Mouse (Mus musculus): ENCODE measurements around the gene Phactr3. TPM values are rescaled to one million over a fixed set of nuclear protein-coding genes. Genes with fewer than 3 reads are reported as not detected.

The Phactr3 gene
- polyA plus RNA-seq, 1 experiment: 0.32 TPM

DNA sequence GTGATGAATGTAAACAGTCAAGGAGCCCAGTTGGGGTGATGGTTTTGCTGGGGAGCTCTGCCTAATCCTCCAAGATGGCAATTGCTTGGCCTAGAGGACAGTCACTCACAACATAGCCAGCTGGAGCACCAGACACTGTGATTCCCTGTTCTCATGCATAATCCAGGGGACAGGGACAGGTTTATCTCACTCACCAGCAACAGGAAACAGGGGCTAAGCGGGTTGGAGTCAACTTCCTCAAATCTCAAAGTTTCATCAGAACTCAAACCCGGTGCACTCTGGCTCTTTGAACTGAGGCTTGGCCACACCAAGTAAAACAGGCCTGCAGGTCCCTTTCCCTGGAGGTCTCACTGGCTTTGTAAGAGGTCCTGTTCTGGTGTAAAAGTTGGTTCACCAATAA is 119.7 kb downstream of the Phactr3 start:
- DNase-seq: no peak
- Histone ChIP-seq H3K36me3 (ENCODE audit: control insufficient read depth, insufficient read depth, low read length) (no peaks in the 10 kb centered on the region), H3K4me1 (replicated peaks; ENCODE audit: control insufficient read depth, insufficient read depth, low read length) (no peaks in the 10 kb centered on the region), H3K27me3 (ENCODE audit: control insufficient read depth, insufficient read depth, low read length) (no peaks in the 10 kb centered on the region), H3K4me3 (ENCODE audit: control insufficient read depth, insufficient read depth, low read length) (no peak overlapping the region), H3K27ac (ENCODE audit: control insufficient read depth, insufficient read depth, low read length) (no peak overlapping the region)
- TF ChIP-seq CTCF (IDR thresholded peaks at IDR 0.05; ENCODE audit: borderline replicate concordance, control insufficient read depth, extremely low read depth, insufficient read depth, low read length, poor library complexity) (no peak), POLR2A (IDR thresholded peaks at IDR 0.05; ENCODE audit: control insufficient read depth, extremely low read depth, insufficient read depth, low read length, poor library complexity) (no peak)
- 7% methylated on average over 2 of the region's 2 CpGs for WGBS

DNA sequence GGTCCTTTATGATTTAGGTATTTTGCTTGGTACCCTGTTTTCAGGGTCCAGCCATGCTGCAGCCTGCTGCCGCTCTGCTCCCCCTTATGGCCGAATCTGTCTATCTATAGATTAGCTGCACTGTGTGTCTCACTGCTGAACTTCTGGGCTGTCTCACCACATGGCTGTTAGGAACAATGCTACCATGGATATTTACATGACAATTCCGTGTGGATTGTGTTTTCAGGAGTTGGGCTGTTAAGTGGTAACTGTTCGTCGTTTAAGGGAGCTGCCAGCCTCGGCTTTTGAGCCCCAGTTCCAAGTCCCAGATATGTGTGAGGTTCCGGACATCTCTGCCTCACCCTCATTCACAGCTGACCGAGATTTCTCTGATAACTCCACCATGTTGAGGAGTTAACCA is 122.1 kb downstream of the Phactr3 start:
- H3K27ac ChIP-seq (ENCODE audit: control insufficient read depth, insufficient read depth, low read length): no peak overlapping the region
- H3K4me1 ChIP-seq (replicated peaks; ENCODE audit: control insufficient read depth, insufficient read depth, low read length): no peaks in the 10 kb centered on the region
- H3K36me3 ChIP-seq (ENCODE audit: control insufficient read depth, insufficient read depth, low read length): no peaks in the 10 kb centered on the region
- TF ChIP-seq CTCF (IDR thresholded peaks at IDR 0.05; ENCODE audit: borderline replicate concordance, control insufficient read depth, extremely low read depth, insufficient read depth, low read length, poor library complexity) (no peak), POLR2A (IDR thresholded peaks at IDR 0.05; ENCODE audit: control insufficient read depth, extremely low read depth, insufficient read depth, low read length, poor library complexity) (no peak)
- H3K4me3 ChIP-seq (ENCODE audit: control insufficient read depth, insufficient read depth, low read length): no peak overlapping the region
- no peak for DNase-seq
- H3K27me3 ChIP-seq (ENCODE audit: control insufficient read depth, insufficient read depth, low read length): no peaks in the 10 kb centered on the region
- WGBS: 92% methylated on average over 8 of the region's 8 CpGs

DNA sequence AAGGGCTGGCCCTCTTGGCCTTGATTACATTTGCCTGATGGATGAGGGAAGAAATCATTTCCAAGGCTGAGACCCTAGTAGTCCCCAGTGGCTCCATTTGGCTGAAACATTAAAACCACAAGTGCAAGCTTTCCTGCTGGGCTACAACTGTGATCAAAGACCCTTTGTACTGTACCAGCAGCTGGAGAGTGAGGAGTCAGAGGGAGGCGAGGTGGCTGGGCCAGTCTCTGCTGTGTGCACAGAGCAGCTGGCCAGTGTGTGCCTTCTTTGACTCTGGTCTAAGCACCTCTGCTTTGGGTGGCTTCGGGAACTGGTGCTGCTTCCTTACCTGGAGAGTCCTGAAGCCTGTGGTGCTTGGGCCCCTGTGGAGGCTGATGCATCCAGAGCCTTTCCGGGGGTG is 122.6 kb downstream of the Phactr3 start:
- no peak overlapping the region for H3K4me3 ChIP-seq (ENCODE audit: control insufficient read depth, insufficient read depth, low read length)
- WGBS: 89% methylated on average over 3 of the region's 3 CpGs
- H3K27me3 ChIP-seq (ENCODE audit: control insufficient read depth, insufficient read depth, low read length): no peaks in the 10 kb centered on the region
- H3K4me1 ChIP-seq (replicated peaks; ENCODE audit: control insufficient read depth, insufficient read depth, low read length): no peaks in the 10 kb centered on the region
- no peak overlapping the region for H3K27ac ChIP-seq (ENCODE audit: control insufficient read depth, insufficient read depth, low read length)
- TF ChIP-seq POLR2A (IDR thresholded peaks at IDR 0.05; ENCODE audit: control insufficient read depth, extremely low read depth, insufficient read depth, low read length, poor library complexity) (no peak), CTCF (IDR thresholded peaks at IDR 0.05; ENCODE audit: borderline replicate concordance, control insufficient read depth, extremely low read depth, insufficient read depth, low read length, poor library complexity) (no peak)
- DNase-seq: no peak
- H3K36me3 ChIP-seq (ENCODE audit: control insufficient read depth, insufficient read depth, low read length): no peaks in the 10 kb centered on the region

DNA sequence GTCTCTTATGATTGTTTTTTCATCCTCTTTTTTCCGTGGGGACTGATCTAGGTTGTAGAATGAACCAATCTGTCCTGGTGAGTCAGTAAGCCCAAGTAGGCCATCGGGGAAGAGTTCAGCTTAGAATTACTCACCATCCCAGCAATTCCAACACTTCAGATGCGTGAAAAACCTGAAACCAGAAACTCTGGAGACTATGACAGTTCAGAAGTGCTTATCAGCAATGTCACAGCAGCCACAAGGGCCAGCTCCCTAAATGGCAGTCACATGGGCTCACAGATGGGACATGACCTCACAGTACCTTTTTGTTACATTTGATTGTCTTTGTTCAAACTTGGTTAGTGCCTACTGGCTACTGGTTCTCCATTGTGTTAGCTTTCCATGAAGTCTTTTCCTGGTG is 124.2 kb downstream of the Phactr3 start:
- 79% methylated on average over 3 of the region's 3 CpGs for WGBS
- no peaks in the 10 kb centered on the region for H3K27me3 ChIP-seq (ENCODE audit: control insufficient read depth, insufficient read depth, low read length)
- H3K27ac ChIP-seq (ENCODE audit: control insufficient read depth, insufficient read depth, low read length): no peak overlapping the region
- DNase-seq: no peak
- TF ChIP-seq CTCF (IDR thresholded peaks at IDR 0.05; ENCODE audit: borderline replicate concordance, control insufficient read depth, extremely low read depth, insufficient read depth, low read length, poor library complexity) (no peak), POLR2A (IDR thresholded peaks at IDR 0.05; ENCODE audit: control insufficient read depth, extremely low read depth, insufficient read depth, low read length, poor library complexity) (no peak)
- H3K4me1 ChIP-seq (replicated peaks; ENCODE audit: control insufficient read depth, insufficient read depth, low read length): no peaks in the 10 kb centered on the region
- no peak overlapping the region for H3K4me3 ChIP-seq (ENCODE audit: control insufficient read depth, insufficient read depth, low read length)
- no peaks in the 10 kb centered on the region for H3K36me3 ChIP-seq (ENCODE audit: control insufficient read depth, insufficient read depth, low read length)

DNA sequence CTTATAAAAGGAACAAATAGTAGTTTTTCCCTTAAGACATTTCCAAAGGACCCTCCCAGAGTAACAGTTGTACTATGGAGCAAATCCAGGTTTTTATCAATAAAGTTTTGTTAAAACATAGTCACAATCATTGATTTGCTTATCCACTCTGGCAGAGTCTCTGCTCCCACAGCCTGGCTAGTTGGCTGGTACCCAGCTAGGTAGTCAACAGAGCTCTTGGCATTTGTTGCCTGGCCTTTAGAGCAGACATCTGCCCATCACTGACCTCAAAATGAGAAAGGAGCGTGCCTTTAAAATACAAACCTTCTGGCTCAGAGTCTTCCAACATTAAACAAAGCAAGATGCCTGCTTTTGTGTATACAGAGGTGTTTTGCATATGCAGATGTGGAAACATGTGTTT is 126.1 kb downstream of the Phactr3 start:
- H3K4me1 ChIP-seq (replicated peaks; ENCODE audit: control insufficient read depth, insufficient read depth, low read length): no peaks in the 10 kb centered on the region
- H3K27ac ChIP-seq (ENCODE audit: control insufficient read depth, insufficient read depth, low read length): no peak overlapping the region
- no peak for DNase-seq
- WGBS: 90% methylated on average over 1 of the region's 1 CpGs
- no peak for TF ChIP-seq CTCF (IDR thresholded peaks at IDR 0.05; ENCODE audit: borderline replicate concordance, control insufficient read depth, extremely low read depth, insufficient read depth, low read length, poor library complexity)
- no peak for TF ChIP-seq POLR2A (IDR thresholded peaks at IDR 0.05; ENCODE audit: control insufficient read depth, extremely low read depth, insufficient read depth, low read length, poor library complexity)
- no peaks in the 10 kb centered on the region for H3K27me3 ChIP-seq (ENCODE audit: control insufficient read depth, insufficient read depth, low read length)
- no peaks in the 10 kb centered on the region for H3K36me3 ChIP-seq (ENCODE audit: control insufficient read depth, insufficient read depth, low read length)
- no peak overlapping the region for H3K4me3 ChIP-seq (ENCODE audit: control insufficient read depth, insufficient read depth, low read length)

DNA sequence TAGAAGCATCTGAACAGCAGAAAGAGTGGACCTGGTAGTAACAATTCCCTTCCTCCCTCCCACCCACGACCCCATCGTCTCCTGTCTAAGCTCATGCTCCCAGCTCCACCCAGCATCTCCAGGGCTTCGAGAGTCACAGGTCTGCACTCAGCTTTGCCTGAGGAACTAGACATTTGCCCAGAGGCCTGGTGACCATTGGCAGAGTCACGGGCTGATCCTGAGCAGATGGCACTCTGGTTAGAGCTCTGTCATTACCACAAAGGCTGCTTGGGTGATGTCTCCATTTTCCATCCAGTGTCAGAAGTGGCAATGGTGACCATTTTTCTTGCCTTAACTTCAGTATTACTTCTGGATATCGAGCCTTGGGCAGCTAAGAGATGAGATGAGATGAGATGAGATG is 127.1 kb downstream of the Phactr3 start:
- no peaks in the 10 kb centered on the region for H3K4me1 ChIP-seq (replicated peaks; ENCODE audit: control insufficient read depth, insufficient read depth, low read length)
- H3K36me3 ChIP-seq (ENCODE audit: control insufficient read depth, insufficient read depth, low read length): no peaks in the 10 kb centered on the region
- no peak overlapping the region for H3K4me3 ChIP-seq (ENCODE audit: control insufficient read depth, insufficient read depth, low read length)
- DNase-seq: no peak
- 84% methylated on average over 5 of the region's 5 CpGs for WGBS
- TF ChIP-seq CTCF (IDR thresholded peaks at IDR 0.05; ENCODE audit: borderline replicate concordance, control insufficient read depth, extremely low read depth, insufficient read depth, low read length, poor library complexity) (no peak), POLR2A (IDR thresholded peaks at IDR 0.05; ENCODE audit: control insufficient read depth, extremely low read depth, insufficient read depth, low read length, poor library complexity) (no peak)
- no peak overlapping the region for H3K27ac ChIP-seq (ENCODE audit: control insufficient read depth, insufficient read depth, low read length)
- H3K27me3 ChIP-seq (ENCODE audit: control insufficient read depth, insufficient read depth, low read length): no peaks in the 10 kb centered on the region

DNA sequence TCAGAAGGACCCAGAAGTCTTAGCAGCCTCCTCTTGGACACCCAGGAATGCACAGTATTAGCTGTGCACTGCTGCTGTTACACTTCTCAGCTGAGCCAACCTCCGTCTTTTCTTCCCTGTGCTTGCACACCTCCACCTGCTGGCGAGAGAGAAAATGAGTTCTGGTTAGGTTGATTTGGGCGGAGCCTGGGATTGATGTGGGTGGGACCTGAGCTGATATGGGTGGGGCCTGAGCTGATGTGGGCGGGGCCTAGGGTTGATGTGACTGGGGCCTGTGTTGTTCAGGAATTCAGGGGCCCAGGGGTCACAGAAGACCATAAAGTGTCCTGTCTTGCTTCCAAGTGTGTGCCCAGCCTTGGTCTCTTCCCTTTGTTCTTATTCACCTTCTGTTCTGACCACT is 128.0 kb downstream of the Phactr3 start:
- no peak overlapping the region for H3K4me3 ChIP-seq (ENCODE audit: control insufficient read depth, insufficient read depth, low read length)
- H3K4me1 ChIP-seq (replicated peaks; ENCODE audit: control insufficient read depth, insufficient read depth, low read length): no peaks in the 10 kb centered on the region
- no peak for DNase-seq
- H3K27me3 ChIP-seq (ENCODE audit: control insufficient read depth, insufficient read depth, low read length): no peaks in the 10 kb centered on the region
- H3K36me3 ChIP-seq (ENCODE audit: control insufficient read depth, insufficient read depth, low read length): no peaks in the 10 kb centered on the region
- H3K27ac ChIP-seq (ENCODE audit: control insufficient read depth, insufficient read depth, low read length): no peak overlapping the region
- TF ChIP-seq POLR2A (IDR thresholded peaks at IDR 0.05; ENCODE audit: control insufficient read depth, extremely low read depth, insufficient read depth, low read length, poor library complexity) (no peak), CTCF (IDR thresholded peaks at IDR 0.05; ENCODE audit: borderline replicate concordance, control insufficient read depth, extremely low read depth, insufficient read depth, low read length, poor library complexity) (no peak)
- 66% methylated on average over 4 of the region's 4 CpGs for WGBS
